Mouse (Mus musculus) midbrain, embryonic 15.5 days (tissue): ENCODE measurements around the gene Slc35d1. TPM values are rescaled to one million over a fixed set of nuclear protein-coding genes. Genes with fewer than 3 reads are reported as not detected.

Experiments
- ATAC-seq: fragments of 200-750 bp; cut with Nextera tagmentation; replicated peaks from 2 replicates; pipeline ENCODE4 v1.8.0; 2017; ENCODE audit warnings: moderate TSS enrichment
- H3K27ac ChIP-seq: fragments of 300-500 bp; sonication (generic); 2 replicates; pipeline ENCODE4 v1.5.1; 2015; ENCODE audit warnings: mild to moderate bottlenecking, inconsistent platforms
- H3K27me3 ChIP-seq: fragments of 300-500 bp; sonication (generic); replicated peaks from 2 replicates; pipeline ENCODE4 v1.6.1; 2015; ENCODE audit warnings: inconsistent platforms
- H3K36me3 ChIP-seq: fragments of 300-500 bp; sonication (generic); replicated peaks from 2 replicates; pipeline ENCODE4 v1.6.1; 2015; ENCODE audit warnings: inconsistent platforms
- H3K4me1 ChIP-seq: fragments of 300-500 bp; sonication (generic); 2 replicates; pipeline ENCODE4 v1.6.1; 2015; ENCODE audit warnings: inconsistent platforms
- H3K4me2 ChIP-seq: fragments of 300-500 bp; sonication (generic); 2 replicates; pipeline ENCODE4 v1.6.1; 2015; ENCODE audit warnings: inconsistent platforms, mild to moderate bottlenecking, moderate library complexity
- H3K4me3 ChIP-seq: fragments of 300-500 bp; sonication (generic); 2 replicates; pipeline ENCODE4 v1.5.1; 2015; ENCODE audit warnings: mild to moderate bottlenecking, inconsistent platforms
- H3K9ac ChIP-seq: fragments of 300-500 bp; sonication (generic); 2 replicates; pipeline ENCODE4 v1.6.1; 2015; ENCODE audit warnings: mild to moderate bottlenecking, inconsistent platforms
- H3K9me3 ChIP-seq: fragments of 300-500 bp; sonication (generic); 2 replicates; pipeline ENCODE4 v1.6.1; 2016; ENCODE audit warnings: inconsistent platforms
- WGBS: fragments of 180-500 bp; shearing (Covaris S2); methylation state at CpG from one replicate; pipeline ENCODE4 v1.1.7; 2015; ENCODE audit warnings: mixed read lengths; 5-methylcytosine and 5-hydroxymethylcytosine counted together
- polyA plus RNA-seq: library from polyadenylated mRNA; unstranded; fragments of >200 nt; fragmentation: Nextera tagmentation; extraction: Ambion mirVana; gene quantifications from 2 replicates; pipeline ENCODE4 v1.2.1, GENCODE M21; 2015

Slc35d1 gene
- polyA plus RNA-seq: 6.5 and 6.7 TPM in 2 replicates

DNA sequence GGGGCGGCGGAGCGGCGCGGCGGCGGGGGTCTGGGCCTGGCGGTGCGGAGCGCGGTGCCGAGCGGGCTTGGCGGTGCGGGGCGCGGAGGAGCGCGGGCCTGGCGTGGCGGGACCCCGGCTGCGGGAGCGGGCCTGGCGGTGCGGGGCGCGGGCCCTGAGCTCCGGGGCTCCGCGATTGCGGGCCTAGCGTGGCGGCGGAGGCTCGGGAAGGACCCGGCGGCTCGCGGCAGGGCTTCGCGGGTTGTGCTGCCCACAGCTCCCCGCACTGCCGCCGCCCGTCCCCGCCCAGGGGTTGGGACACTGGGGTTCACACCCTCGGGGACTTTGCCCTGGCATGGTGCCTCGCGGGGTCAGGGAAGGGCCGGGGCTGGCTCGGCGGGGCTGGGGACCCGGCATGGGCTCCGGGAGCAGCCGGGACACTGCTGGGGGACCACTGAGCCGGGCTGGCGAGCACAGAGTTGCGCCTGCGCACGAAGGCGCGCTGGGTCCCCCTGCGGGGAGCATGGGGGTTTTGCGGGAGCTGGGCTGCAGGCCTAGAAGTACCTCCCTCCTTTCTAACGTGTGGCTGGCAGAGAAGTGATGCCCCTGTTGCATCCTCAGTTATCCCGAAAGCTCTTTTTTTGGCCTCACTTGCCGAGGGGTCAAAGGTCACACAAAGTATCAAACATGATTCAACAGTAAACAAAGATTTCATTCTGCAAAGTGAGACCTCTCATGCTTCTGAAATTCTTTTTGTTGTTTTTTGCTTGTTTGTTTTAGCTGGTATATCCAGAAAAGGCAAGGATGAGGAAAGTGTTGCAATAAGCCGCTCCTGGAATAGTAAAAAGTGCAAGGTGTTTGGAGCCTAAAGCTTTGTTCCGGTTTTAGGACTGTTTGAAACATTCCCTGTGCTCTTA is at the start of gene Slc35d1:
Gene Slc35d1 (minus strand): TSS at position 240 of the 896 bp plus-strand sequence.
- peak within 1 kb of the TSS; percentile 98 for H3K27ac ChIP-seq
- peak within 1 kb of the TSS; percentile 92 for H3K4me3 ChIP-seq
- 2% methylated on average over 64 of the region's 70 CpGs for WGBS
- peak; percentile 96 for ATAC-seq
- peaks cover 20% of the 10 kb centered on the region for H3K4me1 ChIP-seq
- no peaks in the 10 kb centered on the region for H3K36me3 ChIP-seq
- peak within 1 kb of the TSS; percentile 92 for H3K9ac ChIP-seq
- no peaks in the 10 kb centered on the region for H3K27me3 ChIP-seq
- peak within 1 kb of the TSS; percentile 84 for H3K4me2 ChIP-seq
- no peaks in the 10 kb centered on the region for H3K9me3 ChIP-seq

DNA sequence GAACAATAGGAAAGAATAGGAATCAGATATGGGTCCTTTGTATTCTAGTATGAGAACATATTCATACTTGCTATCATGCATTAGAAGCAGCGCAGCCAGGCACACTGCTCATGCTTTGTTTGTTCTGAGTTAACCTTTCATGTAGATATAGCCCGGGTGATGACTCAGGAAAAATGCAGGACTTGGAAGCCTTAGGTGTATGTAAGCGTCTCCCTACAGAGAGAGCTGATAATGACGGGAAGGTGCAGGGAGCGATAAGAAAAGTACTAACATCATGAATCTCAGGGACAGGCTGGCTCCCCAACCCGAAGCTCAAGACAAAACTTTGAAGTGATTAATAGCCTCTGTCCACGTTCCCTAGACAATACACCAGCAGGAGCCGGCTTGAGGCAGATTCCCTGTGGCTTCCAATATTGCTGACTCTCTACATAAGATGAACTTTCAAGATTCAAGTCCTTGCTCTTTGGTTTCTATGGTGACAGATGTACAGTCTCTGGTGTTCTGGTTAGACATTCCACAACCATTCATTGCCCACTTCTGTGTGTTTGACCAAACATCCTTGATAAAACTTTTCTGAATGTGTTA is 48.9 kb upstream of the Slc35d1 start:
- no peak overlapping the region for H3K27ac ChIP-seq

DNA sequence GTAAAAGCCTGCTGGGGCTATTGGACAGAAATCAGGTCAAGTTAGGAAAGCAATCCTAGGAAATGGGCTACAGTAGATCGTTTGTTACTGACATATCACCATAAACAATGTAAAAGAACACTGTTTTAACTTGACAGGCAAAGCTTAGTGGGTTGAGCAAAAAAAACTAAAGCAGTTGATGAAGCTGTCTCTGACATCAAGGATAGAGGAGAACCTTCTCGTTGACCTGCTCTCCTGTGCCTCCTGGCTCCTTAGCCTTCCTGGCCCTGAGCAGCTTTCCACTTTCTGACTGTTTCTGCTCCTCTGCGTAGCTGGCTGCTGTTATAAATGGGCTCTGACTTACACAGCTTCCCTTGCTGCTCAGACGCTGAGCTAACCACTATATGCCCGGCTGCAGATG is 48.4 kb upstream of the Slc35d1 start:
- no peak overlapping the region for H3K27ac ChIP-seq
- H3K9me3 ChIP-seq: no peaks in the 10 kb centered on the region
- H3K27me3 ChIP-seq: no peaks in the 10 kb centered on the region
- H3K4me2 ChIP-seq: no peak overlapping the region
- WGBS: 61% methylated on average over 5 of the region's 5 CpGs
- no peaks in the 10 kb centered on the region for H3K36me3 ChIP-seq
- ATAC-seq: no peak
- H3K4me1 ChIP-seq: peaks cover 4% of the 10 kb centered on the region; the same call in 1 of the 2 replicates
- no peak overlapping the region for H3K9ac ChIP-seq
- H3K4me3 ChIP-seq: no peak overlapping the region

More for the DNA sequence above, 48.9 kb upstream of the Slc35d1 start:
- Histone ChIP-seq H3K36me3 (no peaks in the 10 kb centered on the region), H3K27me3 (no peaks in the 10 kb centered on the region), H3K9me3 (no peaks in the 10 kb centered on the region), H3K4me3 (no peak overlapping the region), H3K4me2 (no peak overlapping the region), H3K9ac (no peak overlapping the region), H3K4me1 (peaks cover 4% of the 10 kb centered on the region; the same call in 1 of the 2 replicates)
- WGBS: 26% methylated on average over 8 of the region's 8 CpGs
- ATAC-seq: no peak

DNA sequence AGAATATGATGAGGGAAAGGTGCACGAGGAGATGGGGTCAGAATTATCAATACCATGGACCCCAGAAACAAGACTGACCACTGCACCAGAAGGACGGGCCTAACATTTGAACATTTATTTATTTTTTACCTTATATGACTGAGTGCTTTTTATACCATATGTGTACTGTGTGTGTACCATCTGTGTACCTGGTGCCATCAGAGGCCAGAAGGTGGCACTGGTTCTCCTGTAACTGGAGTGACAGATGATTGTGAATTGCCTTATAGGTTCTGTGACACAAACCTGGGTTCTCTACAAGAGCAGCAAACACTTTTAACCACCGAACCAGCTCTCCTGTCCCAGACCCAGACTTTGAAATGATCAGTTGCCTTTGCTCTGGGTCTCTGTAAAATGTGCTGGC is 43.9 kb upstream of the Slc35d1 start:
- no peak overlapping the region for H3K4me2 ChIP-seq
- WGBS: 84% methylated on average over 3 of the region's 3 CpGs
- no peaks in the 10 kb centered on the region for H3K27me3 ChIP-seq
- no peak overlapping the region for H3K27ac ChIP-seq
- no peak overlapping the region for H3K4me3 ChIP-seq
- ATAC-seq: no peak
- H3K9me3 ChIP-seq: no peaks in the 10 kb centered on the region
- H3K4me1 ChIP-seq: peaks cover 1% of the 10 kb centered on the region; the same call in 1 of the 2 replicates
- no peak overlapping the region for H3K9ac ChIP-seq
- no peaks in the 10 kb centered on the region for H3K36me3 ChIP-seq

DNA sequence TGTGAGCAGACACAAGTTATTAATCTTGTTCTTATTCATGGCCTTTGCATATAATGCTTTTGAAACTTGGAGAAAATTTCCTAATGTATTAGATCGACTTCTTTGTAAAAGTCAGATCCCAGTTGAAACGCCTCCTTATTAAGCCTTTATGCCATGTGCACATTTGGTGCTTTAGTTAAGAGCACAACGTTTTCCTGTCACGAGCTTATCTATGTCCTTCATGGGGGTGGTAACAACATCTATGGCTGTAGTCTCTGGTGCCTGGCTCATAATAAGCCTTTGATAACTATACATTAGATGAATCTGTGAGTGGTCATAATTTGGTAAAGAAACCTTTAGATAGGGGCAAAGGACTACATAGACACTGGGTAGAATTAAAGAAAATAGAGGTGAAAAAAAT is 38.9 kb upstream of the Slc35d1 start:
- Histone ChIP-seq H3K9ac (no peak overlapping the region), H3K36me3 (no peaks in the 10 kb centered on the region), H3K4me3 (no peak overlapping the region), H3K27ac (no peak overlapping the region), H3K27me3 (no peaks in the 10 kb centered on the region), H3K4me1 (no peaks in the 10 kb centered on the region), H3K9me3 (no peaks in the 10 kb centered on the region), H3K4me2 (no peak overlapping the region)
- WGBS: 88% methylated on average over 4 of the region's 4 CpGs
- ATAC-seq: no peak

DNA sequence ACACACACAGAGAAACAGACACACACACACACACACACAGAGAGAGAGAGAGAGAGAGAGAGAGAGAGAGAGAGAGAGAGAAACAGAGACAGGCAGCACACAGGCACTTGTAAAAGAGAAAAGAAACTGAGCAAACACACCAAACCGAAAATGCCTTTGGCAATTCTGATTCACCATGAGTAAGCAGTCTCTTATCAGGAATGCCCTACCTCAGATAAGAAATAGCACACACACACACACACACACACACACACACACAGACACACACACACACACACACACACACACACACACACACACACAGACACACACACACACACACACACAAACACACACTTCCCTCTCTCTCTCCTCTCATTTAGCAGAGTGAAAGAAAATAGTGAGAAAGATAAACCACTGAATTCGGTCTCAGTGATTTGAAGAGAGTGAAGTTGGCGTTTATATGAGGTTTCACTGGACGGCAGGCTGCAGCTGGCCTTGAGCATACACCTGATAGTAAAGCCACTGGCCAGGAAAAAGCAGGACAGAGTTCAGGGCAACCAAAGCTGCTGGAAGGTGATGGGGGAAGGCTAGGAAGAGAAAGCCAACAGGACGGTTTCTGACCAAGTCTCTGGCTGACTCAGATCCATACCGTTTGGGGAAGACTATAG is 34.6 kb upstream of the Slc35d1 start:
- ATAC-seq: no peak
- Histone ChIP-seq H3K4me1 (no peaks in the 10 kb centered on the region), H3K9me3 (no peaks in the 10 kb centered on the region), H3K27me3 (no peaks in the 10 kb centered on the region), H3K36me3 (no peaks in the 10 kb centered on the region), H3K9ac (no peak overlapping the region), H3K27ac (no peak overlapping the region), H3K4me2 (no peak overlapping the region), H3K4me3 (no peak overlapping the region)
- WGBS: 76% methylated on average over 6 of the region's 6 CpGs

DNA sequence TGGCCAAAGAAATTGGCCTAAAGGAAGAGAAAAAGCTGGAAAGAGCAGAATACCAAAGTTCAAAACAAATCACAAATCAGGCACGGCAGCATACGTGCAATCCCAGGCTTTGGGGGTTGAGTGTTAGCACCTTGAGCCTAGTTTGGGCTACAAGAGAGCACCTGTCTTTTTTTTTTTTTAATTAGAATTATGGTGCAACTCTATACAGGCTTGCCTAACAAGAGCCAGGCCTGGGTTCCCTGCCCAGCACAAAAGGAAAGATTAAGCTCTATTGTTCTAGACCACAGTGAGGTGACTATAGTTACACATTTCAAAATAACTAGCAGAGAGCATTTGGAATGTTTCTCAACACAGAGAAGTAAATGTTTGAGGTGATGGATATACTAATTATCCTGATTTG is 32.8 kb upstream of the Slc35d1 start:
- ATAC-seq: no peak
- Histone ChIP-seq H3K36me3 (no peaks in the 10 kb centered on the region), H3K4me1 (no peaks in the 10 kb centered on the region), H3K27me3 (no peaks in the 10 kb centered on the region), H3K9ac (no peak overlapping the region), H3K9me3 (no peaks in the 10 kb centered on the region), H3K27ac (no peak overlapping the region), H3K4me3 (no peak overlapping the region), H3K4me2 (no peak overlapping the region)
- WGBS: 80% methylated on average over 2 of the region's 2 CpGs

DNA sequence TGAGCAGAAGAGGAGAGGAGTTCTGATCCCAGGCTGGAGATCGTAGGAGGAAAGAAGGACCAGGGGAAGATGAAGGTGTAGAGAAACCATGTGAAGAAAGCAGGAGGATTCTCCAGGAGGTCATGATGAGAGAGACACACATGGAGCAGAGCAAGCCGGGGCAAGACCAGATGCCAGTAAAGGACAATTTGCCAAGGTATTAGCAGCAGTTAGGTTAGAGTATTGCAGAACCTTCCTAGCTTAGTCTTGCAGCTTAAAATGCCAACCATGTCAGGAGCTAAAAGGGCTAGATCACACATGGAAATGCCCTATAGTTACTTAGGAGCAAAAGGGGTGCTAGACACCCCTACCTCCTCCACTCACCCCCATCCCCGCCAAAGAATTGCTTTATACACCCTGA is 32.3 kb upstream of the Slc35d1 start:
- Histone ChIP-seq H3K4me3 (no peak overlapping the region), H3K4me1 (no peaks in the 10 kb centered on the region), H3K9ac (no peak overlapping the region), H3K27ac (no peak overlapping the region), H3K9me3 (no peaks in the 10 kb centered on the region), H3K4me2 (no peak overlapping the region), H3K36me3 (no peaks in the 10 kb centered on the region), H3K27me3 (no peaks in the 10 kb centered on the region)
- ATAC-seq: no peak
- WGBS: 94% methylated on average over 3 of the region's 3 CpGs

DNA sequence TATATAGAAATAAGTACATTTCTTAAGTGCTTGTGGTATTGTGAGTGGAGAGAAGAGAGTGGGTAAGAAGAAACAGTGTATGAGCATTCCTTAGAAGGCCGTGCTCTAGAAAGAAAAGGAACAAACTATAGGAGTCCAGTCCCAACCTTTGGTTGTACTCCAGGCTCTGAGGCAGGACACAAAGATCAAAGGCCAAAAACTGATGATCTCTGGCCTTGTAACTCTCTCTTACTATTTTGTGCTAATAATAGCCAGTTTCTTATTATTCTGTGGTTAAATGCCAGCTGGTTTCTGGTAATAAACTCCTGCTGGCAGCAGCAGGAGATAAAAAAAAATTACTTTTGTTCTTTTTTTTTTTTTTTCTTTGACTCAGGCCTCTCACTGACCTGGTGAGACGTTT is 17.2 kb upstream of the Slc35d1 start:
- Histone ChIP-seq H3K9ac (no peak overlapping the region), H3K27ac (no peak overlapping the region), H3K4me3 (no peak overlapping the region), H3K9me3 (no peaks in the 10 kb centered on the region), H3K4me1 (no peaks in the 10 kb centered on the region), H3K36me3 (no peaks in the 10 kb centered on the region), H3K4me2 (no peak overlapping the region), H3K27me3 (no peaks in the 10 kb centered on the region)
- WGBS: 26% methylated on average over 2 of the region's 2 CpGs
- no peak for ATAC-seq

DNA sequence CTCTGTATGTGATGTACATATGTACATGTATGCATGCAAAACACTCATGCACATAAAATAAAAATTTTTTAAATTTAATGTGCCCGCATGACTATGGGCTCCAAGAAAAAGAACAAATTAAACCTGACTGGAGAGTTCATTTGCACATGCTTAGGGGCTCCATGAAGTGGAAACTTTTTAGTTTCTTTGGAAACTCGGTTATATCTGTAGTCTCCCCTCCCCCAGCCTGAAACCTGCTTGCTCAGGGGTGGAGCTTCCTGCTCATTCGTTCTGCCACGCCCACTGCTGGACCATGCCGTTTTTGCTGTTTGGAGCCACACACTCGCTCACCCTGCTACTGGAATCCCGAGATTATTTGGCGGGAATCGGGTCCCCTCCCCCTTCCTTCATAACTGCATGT is 7.9 kb upstream of the Slc35d1 start:
- no peak overlapping the region for H3K4me2 ChIP-seq
- no peak overlapping the region for H3K4me3 ChIP-seq
- no peaks in the 10 kb centered on the region for H3K36me3 ChIP-seq
- no peaks in the 10 kb centered on the region for H3K4me1 ChIP-seq
- no peak overlapping the region for H3K27ac ChIP-seq
- H3K27me3 ChIP-seq: no peaks in the 10 kb centered on the region
- ATAC-seq: no peak
- WGBS: 46% methylated on average over 9 of the region's 9 CpGs
- no peaks in the 10 kb centered on the region for H3K9me3 ChIP-seq
- H3K9ac ChIP-seq: no peak overlapping the region

DNA sequence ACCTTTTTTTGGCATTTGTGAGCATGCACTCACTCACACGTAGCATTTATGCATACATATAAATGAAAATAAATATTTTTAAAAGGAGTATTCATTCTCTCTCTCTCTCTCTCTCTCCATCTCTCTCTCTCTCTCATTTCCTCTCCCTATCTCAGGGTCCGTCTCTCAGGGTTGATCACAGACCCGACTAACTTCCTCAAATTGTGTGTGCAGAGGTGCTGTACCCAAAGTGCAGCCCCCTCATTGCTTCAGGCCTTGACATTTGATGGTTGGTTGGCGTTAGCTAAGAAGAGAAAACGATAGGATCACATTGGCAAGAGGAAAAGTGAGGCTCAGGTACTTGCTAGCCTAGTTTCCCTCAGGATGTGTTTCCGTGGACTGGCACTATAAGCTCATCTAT is 6.8 kb upstream of the Slc35d1 start:
- Histone ChIP-seq H3K9ac (no peak overlapping the region), H3K27ac (no peak overlapping the region), H3K4me1 (no peaks in the 10 kb centered on the region), H3K27me3 (no peaks in the 10 kb centered on the region), H3K9me3 (no peaks in the 10 kb centered on the region), H3K4me2 (no peak overlapping the region), H3K4me3 (no peak overlapping the region), H3K36me3 (no peaks in the 10 kb centered on the region)
- no peak for ATAC-seq
- 88% methylated on average over 6 of the region's 6 CpGs for WGBS

DNA sequence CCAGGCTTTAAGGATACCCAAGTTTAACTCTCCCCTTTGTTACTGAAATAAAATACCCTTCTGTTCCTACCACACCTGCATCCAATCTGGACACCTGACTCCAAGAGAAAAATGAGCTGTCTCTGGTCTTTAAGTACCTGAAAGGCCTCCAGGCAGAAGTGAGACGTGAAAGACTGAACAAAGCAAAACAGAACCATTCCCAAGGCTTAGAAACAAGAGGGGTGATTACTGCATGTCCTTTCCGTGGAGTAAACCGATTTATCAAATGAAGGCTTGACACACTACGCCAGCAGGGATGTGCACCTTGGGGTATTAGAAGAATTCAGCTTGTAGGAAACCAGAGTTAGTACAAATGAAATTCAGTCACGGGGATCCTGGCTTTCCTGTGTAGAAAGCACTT is 4.0 kb upstream of the Slc35d1 start:
- WGBS: 56% methylated on average over 5 of the region's 5 CpGs
- H3K9ac ChIP-seq: no peak overlapping the region
- H3K36me3 ChIP-seq: no peaks in the 10 kb centered on the region
- no peak overlapping the region for H3K27ac ChIP-seq
- peaks cover 10% of the 10 kb centered on the region for H3K4me1 ChIP-seq
- no peak for ATAC-seq
- no peaks in the 10 kb centered on the region for H3K9me3 ChIP-seq
- no peak overlapping the region for H3K4me2 ChIP-seq
- no peaks in the 10 kb centered on the region for H3K27me3 ChIP-seq
- no peak overlapping the region for H3K4me3 ChIP-seq
